Mouse (Mus musculus) lung, postnatal 36 days (tissue): Measurements from ENCODE around the gene Aif1.
"Not testable (repeated sequence)": the region's sequence is repeated elsewhere in the genome, so short reads cannot be mapped to it uniquely, and the experiment has no call there.

ENCODE experiments used
- DNase-seq: peaks from one replicate; pipeline ENCODE4 v3.0.0; 2022; ENCODE audit warnings: mixed read lengths

Aif1 gene

DNA sequence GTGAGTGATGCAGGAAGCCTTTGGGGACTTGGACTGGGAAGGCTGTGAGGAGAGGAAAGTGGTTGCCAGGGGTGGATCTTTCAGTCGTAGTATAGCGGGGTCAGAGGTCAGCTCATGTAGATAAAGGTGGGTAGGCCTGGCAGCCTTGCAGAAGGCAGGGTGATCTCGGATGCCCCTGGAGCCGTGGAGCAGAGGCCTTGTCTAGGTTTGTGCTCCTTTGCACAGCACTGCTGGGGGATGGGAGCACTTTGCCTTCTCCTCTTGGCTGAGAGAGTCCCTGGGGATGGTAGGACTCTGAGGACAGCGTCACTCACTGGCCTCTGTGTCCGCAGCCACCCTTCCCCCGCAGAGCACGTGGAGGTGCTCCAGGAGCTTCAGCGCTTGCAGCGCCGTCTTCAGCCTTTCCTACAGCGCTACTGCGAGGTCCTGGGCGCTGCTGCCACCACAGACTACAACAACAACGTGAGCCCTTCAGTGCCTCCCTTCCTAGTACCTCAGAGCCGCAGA lies 35.3 kb downstream of the Aif1 start:
- DNase-seq, result no peak

- no peak for DNase-seq
These were observed 36.6 kb downstream of the Aif1 start for GRCm38 (mm10) chr17:35139269-35139668.

GRCm38 (mm10) chr17:35135591-35136320 lies 40.1 kb downstream of the Aif1 start:
- DNase-seq, result peak; percentile 71

- DNase-seq, result peak; percentile 96
These were observed 40.9 kb downstream of the Aif1 start, which contains the start of gene Bag6 for GRCm38 (mm10) chr17:35134801-35135590. Gene Bag6 (plus strand): TSS chr17:35135178.

DNA sequence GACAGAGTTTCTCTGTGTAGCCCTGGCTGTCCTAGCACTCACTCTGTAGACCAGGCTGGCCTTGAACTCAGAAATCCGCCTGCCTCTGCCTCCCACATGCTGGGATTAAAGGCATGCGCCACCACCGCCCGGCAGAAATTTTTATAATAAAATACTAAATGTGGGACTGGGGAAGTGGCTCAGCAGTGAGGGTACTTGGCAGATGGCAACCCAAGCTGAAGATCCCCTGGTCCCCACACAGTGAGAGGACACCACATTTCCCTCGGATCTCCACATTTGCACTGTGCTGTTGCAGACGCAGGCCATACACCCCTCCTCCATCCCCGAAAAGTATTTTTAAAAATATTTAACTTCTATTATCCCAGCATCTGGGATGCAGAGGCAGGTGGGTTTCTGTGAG lies 42.4 kb downstream of the Aif1 start:
- no peak for DNase-seq

DNA sequence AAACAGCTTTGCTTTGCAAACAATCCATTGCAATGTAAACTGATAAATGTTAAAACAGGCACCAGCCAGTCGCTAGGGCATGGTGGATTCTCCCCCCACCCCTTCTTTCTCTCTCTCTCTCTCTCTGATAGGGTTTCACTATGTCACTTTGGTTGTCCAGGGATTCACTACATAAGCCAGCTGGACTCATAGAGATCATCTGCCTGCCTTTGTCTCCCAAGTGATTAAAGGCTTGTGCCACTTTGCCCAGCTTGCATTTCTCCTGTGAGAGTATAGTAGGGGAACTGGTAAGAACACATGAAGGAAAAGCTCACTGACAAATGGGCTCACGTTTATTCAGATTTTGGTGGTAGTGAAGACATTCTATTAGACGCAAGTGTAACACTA lies 43.7 kb downstream of the Aif1 start:
- no peak for DNase-seq

GRCm38 (mm10) chr17:35131500-35132173 lies 44.2 kb downstream of the Aif1 start, which contains the start of gene Apom:
Gene Apom (minus strand): TSS chr17:35132050.
- DNase-seq, result no peak

DNA sequence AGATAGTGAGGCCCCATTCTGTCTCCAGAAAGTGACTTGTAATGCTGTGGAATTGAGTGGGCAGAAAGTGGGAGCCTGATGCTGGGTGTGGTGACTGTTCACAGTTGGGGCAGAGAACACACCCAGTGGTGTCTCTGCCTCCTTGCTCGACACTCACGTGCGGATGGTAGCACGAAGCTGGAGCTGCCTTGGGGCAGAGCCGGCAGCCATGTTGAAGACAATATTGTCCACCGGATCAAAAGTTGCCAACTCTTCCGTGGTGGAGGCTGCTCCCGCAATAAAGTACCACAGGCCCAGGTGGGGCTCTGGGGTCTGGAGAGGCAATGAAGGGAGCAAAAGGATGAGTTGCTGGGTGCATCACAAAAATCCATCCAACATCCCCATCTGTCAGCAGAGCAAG lies 44.8 kb downstream of the Aif1 start:
- DNase-seq, result no peak

DNA sequence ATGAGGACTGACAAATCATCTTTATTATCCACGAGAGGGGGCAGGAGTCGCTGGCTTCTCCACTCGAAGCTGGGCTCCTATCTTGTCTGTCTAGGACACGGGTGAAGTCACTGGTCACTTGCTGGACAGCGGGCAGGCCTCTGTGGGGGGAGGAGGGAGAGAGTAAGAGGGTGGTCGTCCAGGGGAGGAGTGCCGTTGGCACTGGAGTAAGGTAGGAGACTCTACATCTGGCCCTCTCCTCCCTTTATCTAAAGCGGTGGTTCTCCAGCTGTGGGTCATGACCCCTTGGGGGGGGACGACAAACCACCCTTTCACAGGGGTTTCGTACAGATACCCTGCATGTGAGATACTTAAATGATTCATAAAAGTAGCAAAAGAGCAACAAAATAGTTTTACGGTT lies 46.9 kb downstream of the Aif1 start:
- no peak for DNase-seq

- peak; percentile 45 for DNase-seq
These were observed 48.9 kb downstream of the Aif1 start for GRCm38 (mm10) chr17:35127017-35127416.

GRCm38 (mm10) chr17:35126206-35126611 lies 49.7 kb downstream of the Aif1 start, which contains the start of gene D17H6S53E:
Gene D17H6S53E (plus strand): TSS chr17:35126373.
- DNase-seq, result peak; percentile 84

GRCm38 (mm10) chr17:35125578-35125977 lies 50.3 kb downstream of the Aif1 start:
- peak; percentile 34 for DNase-seq

- peak; percentile 15 for DNase-seq
These were observed 50.8 kb downstream of the Aif1 start for GRCm38 (mm10) chr17:35125081-35125480.

- DNase-seq, result not testable (repeated sequence)
These were observed 51.5 kb downstream of the Aif1 start for GRCm38 (mm10) chr17:35124261-35124896.

GRCm38 (mm10) chr17:35123287-35123686 lies 52.6 kb downstream of the Aif1 start:
- not testable (repeated sequence) for DNase-seq

- DNase-seq, result peak; percentile 60
These were observed 54.0 kb downstream of the Aif1 start, which contains the start of gene Csnk2b for GRCm38 (mm10) chr17:35121871-35122303. Gene Csnk2b (minus strand): TSS chr17:35122053.

DNA sequence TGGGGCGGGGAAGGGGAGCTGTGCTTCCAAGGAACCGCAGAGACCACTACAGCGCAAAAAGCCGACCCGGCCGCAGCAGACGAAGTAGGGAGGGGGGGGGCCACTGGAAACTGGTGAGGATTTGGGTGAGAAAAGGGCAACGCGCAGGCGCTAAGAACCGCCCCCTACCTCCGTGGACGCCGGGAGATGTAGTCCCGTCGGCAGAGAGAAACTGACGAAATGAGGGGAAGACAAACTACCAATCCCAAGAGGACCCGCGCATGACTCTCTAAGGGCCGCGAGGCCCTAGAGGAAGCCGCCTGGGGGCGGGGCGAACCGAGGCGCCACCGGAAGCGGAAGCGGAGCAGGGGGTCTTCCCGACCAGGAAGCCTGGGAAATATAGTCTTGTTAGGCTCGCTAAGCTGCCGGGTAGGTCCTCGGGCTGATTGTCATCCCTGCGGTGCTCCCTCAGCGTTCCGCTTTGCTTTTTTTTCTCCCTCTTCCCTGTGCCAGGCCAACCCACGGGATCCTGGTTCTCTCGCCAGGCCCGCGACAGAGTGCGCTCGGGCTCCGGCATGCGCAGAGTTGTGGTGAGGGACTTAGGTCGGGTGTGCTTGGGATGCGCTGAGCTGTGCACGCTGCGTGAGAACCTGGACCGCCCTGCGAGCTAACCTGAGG lies 54.6 kb downstream of the Aif1 start, which contains the start of gene Gpank1:
TSS of gene Gpank1 (plus strand) at position 313 of the 657 bp plus-strand sequence.
- peak; percentile 99 for DNase-seq
